Mouse (Mus musculus) liver, postnatal 0 days (tissue): ENCODE data around the gene Swap70.

Source experiments
- CTCF ChIP-seq: sonication (generic); IDR thresholded peaks from 2 replicates; pipeline ENCODE4 v1.5.1; 2016; ENCODE audit warnings: antibody characterized with exemption, low read depth
- EP300 ChIP-seq: IDR thresholded peaks from 2 replicates; pipeline ENCODE4 v1.6.1; 2016; ENCODE audit warnings: antibody characterized with exemption, low read depth, mild to moderate bottlenecking

DNA sequence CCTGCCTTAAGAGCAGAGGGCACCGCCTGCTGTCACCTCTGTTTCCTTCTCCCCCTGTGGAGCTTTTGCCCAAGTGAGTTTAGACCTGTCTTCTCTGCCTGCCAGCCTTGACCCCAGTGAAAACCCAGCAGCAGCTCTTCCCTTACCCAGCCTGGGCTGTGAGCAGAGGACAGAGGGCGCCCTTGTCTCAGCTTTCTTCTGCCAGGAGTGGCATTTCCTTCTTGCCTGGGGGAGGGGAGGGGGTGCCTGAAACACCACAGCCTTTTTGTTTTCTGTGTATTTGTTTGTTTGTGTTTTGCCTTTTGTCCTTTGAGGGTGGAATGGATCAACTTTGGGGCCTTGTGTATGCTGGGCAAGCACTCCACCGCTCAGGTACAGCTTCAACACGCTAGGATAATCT, 50.9 kb downstream of the Swap70 start:
- no peak for TF ChIP-seq EP300
- peak; percentile 41; the same call in 1 of the 2 replicates for TF ChIP-seq CTCF
